Mouse (Mus musculus): ENCODE data around the gene Rbx1. TPM values are rescaled to one million over a fixed set of nuclear protein-coding genes. Genes with fewer than 3 reads are reported as not detected.

Gene Rbx1
- total and polyA plus RNA-seq, 3 experiments = 177 to 238 (median 184) TPM

- no peak overlapping the region for H3K27ac ChIP-seq (ENCODE audit: insufficient read depth, low read depth)
- no peak for TF ChIP-seq KAT2A (IDR thresholded peaks at IDR 0.05; ENCODE audit: insufficient replicate concordance, low read length)
- TF ChIP-seq POLR2A (IDR thresholded peaks at IDR 0.05; ENCODE audit: low read depth, low read length) = no peak
- no peak for TF ChIP-seq POLR2AphosphoS2 (IDR thresholded peaks at IDR 0.05; ENCODE audit: low read depth, low read length)
- H3K27me3 ChIP-seq (replicated peaks) = no peaks in the 10 kb centered on the region
- no peak overlapping the region for H3K4me3 ChIP-seq (replicated peaks in 1 of 3; ENCODE audit: low read depth in 2 of 3, low read length in 2 of 3, poor library complexity in 1 of 3)
- no peak for DNase-seq (ENCODE audit: extremely low read depth)
- in situ Hi-C loops (cut with MboI; ENCODE audit: low pct_ligation_motif_present, low pct_unique_long_range_greater_than_20kb, low sequenced_read_pairs) (no loop called here), dilution Hi-C loops (cut with MboI; ENCODE audit: extremely low pct_ligation_motif_present, extremely low pct_unique_long_range_greater_than_20kb, low sequenced_read_pairs) (no loop called here)
- no peak overlapping the region for H3K9ac ChIP-seq (ENCODE audit: insufficient read depth, low read depth)
- no peak overlapping the region for H3K4me2 ChIP-seq (ENCODE audit: insufficient read depth, low read depth, poor library complexity, severe bottlenecking)
- no peaks in the 10 kb centered on the region for H3K9me3 ChIP-seq (replicated peaks; ENCODE audit: low read length)
- H3K79me2 ChIP-seq (replicated peaks; ENCODE audit: control insufficient read depth, extremely low read depth, insufficient read depth, poor library complexity, severe bottlenecking) = no peaks in the 10 kb centered on the region
- peaks cover 8 to 34% of the 10 kb centered on the region in 2 experiments; a peak in 3 of 4 replicates for H3K4me1 ChIP-seq (ENCODE audit: control insufficient read depth in 1 of 2, insufficient read depth in 2 of 2)
- H3K36me3 ChIP-seq (replicated peaks in 1 of 2; ENCODE audit: control insufficient read depth in 1 of 2, insufficient read depth in 1 of 2, low read length in 1 of 2) = no peaks in the 10 kb centered on the region
Measured at GRCm38 (mm10) chr15:81511601-81512261, 45.6 kb downstream of the Rbx1 start.

- H3K9me3 ChIP-seq (replicated peaks; ENCODE audit: low read length) = no peaks in the 10 kb centered on the region
- H3K4me3 ChIP-seq (replicated peaks in 1 of 3; ENCODE audit: low read depth in 2 of 3, low read length in 2 of 3, poor library complexity in 1 of 3) = peak overlapping the region; percentile 34 to 46 (median 43)
- no peaks in the 10 kb centered on the region for H3K79me2 ChIP-seq (replicated peaks; ENCODE audit: control insufficient read depth, extremely low read depth, insufficient read depth, poor library complexity, severe bottlenecking)
- peak overlapping the region; percentile 38 for H3K4me2 ChIP-seq (ENCODE audit: insufficient read depth, low read depth, poor library complexity, severe bottlenecking)
- in situ Hi-C loops (cut with MboI; ENCODE audit: low pct_ligation_motif_present, low pct_unique_long_range_greater_than_20kb, low sequenced_read_pairs) (no loop called here), dilution Hi-C loops (cut with MboI; ENCODE audit: extremely low pct_ligation_motif_present, extremely low pct_unique_long_range_greater_than_20kb, low sequenced_read_pairs) (no loop called here)
- H3K36me3 ChIP-seq (replicated peaks in 1 of 2; ENCODE audit: control insufficient read depth in 1 of 2, insufficient read depth in 1 of 2, low read length in 1 of 2) = no peaks in the 10 kb centered on the region
- H3K27me3 ChIP-seq (replicated peaks) = no peaks in the 10 kb centered on the region
- peaks cover 8 to 34% of the 10 kb centered on the region in 2 experiments; a peak in 3 of 4 replicates for H3K4me1 ChIP-seq (ENCODE audit: control insufficient read depth in 1 of 2, insufficient read depth in 2 of 2)
- DNase-seq (ENCODE audit: extremely low read depth) = peak; percentile 91
- peak overlapping the region; percentile 55 for H3K9ac ChIP-seq (ENCODE audit: insufficient read depth, low read depth)
- H3K27ac ChIP-seq (ENCODE audit: insufficient read depth, low read depth) = peak overlapping the region; percentile 13; the same call in 1 of the 2 replicates
- TF ChIP-seq ETS1 (conservative IDR thresholded peaks at IDR 0.05; ENCODE audit: low read depth, low read length) (peak; percentile 35), PAX5 (IDR thresholded peaks at IDR 0.05; ENCODE audit: low read length) (no peak), SMC3 (IDR thresholded peaks at IDR 0.05; ENCODE audit: low read depth, low read length) (peak; percentile 45), TCF12 (IDR thresholded peaks at IDR 0.05; ENCODE audit: low read depth, low read length) (peak; percentile 30; the same call in 1 of the 2 replicates), HCFC1 (IDR thresholded peaks at IDR 0.05; ENCODE audit: low read depth, low read length) (peak; percentile 64), CHD1 (IDR thresholded peaks at IDR 0.05; ENCODE audit: low read depth, low read length) (peak; percentile 16; the same call in 1 of the 2 replicates), ZNF384 (IDR thresholded peaks at IDR 0.05; ENCODE audit: low read depth, low read length) (no peak), MAZ (IDR thresholded peaks at IDR 0.05; ENCODE audit: low read depth, low read length) (peak; percentile 48; the same call in 1 of the 2 replicates), IRF4 (IDR thresholded peaks at IDR 0.05; ENCODE audit: low read depth, low read length) (peak; percentile 50; the same call in 1 of the 2 replicates), MYC (IDR thresholded peaks at IDR 0.05; ENCODE audit: low read depth, low read length) (no peak), MAX (IDR thresholded peaks at IDR 0.05; ENCODE audit: low read length) (no peak), GABPA (IDR thresholded peaks at IDR 0.05; ENCODE audit: insufficient replicate concordance, low read depth, low read length) (no peak), USF1 (IDR thresholded peaks at IDR 0.05; ENCODE audit: low read depth, low read length) (no peak), NELFE (IDR thresholded peaks at IDR 0.05; ENCODE audit: low read depth, low read length) (peak; percentile 66; the same call in 1 of the 2 replicates), E2F4 (IDR thresholded peaks at IDR 0.05; ENCODE audit: insufficient replicate concordance, low read depth, low read length) (no peak), ZMIZ1 (IDR thresholded peaks at IDR 0.05; ENCODE audit: low read depth, low read length) (peak; percentile 49; the same call in 1 of the 2 replicates), ZKSCAN1 (IDR thresholded peaks at IDR 0.05; ENCODE audit: borderline replicate concordance, low read depth, low read length) (no peak), NRF1 (IDR thresholded peaks at IDR 0.05; ENCODE audit: low read depth, low read length) (peak; percentile 70), RAD21 (IDR thresholded peaks at IDR 0.05; ENCODE audit: low read depth, low read length) (peak; percentile 39), JUN (IDR thresholded peaks at IDR 0.05; ENCODE audit: insufficient read depth, low read depth, low read length) (no peak), MAFK (IDR thresholded peaks at IDR 0.05; ENCODE audit: insufficient replicate concordance, low read length) (peak; percentile 96), SIN3A (IDR thresholded peaks at IDR 0.05; ENCODE audit: low read length) (no peak; the same call in none of the 2 replicates), ZC3H11A (IDR thresholded peaks at IDR 0.05; ENCODE audit: low read depth, low read length) (no peak), CTCF (conservative IDR thresholded peaks at IDR 0.05 in 1 of 2, IDR thresholded peaks at IDR 0.05 in 1 of 2; ENCODE audit: low read depth in 2 of 2, low read length in 2 of 2) (peak; percentile 33 to 81; a peak in 3 of 4 replicates), CHD2 (IDR thresholded peaks at IDR 0.05; ENCODE audit: low read length) (peak; percentile 70; the same call in 1 of the 2 replicates), EP300 (IDR thresholded peaks at IDR 0.05; ENCODE audit: low read length) (no peak), TBP (conservative IDR thresholded peaks at IDR 0.05; ENCODE audit: low read depth, low read length) (no peak; the same call in 1 of the 2 replicates)
Measured at GRCm38 (mm10) chr15:81514111-81514971, 48.2 kb downstream of the Rbx1 start.

All from CH12.LX (cell line).